Mouse (Mus musculus) naive thymus-derived CD4-positive, alpha-beta T cell, adult 2 months (primary cell): ENCODE results near the gene Lzts3.
"Not testable (repeated sequence)": the region's sequence is repeated elsewhere in the genome, so short reads cannot be mapped to it uniquely, and the experiment has no call there.

Source experiments
- DNase-seq: peaks from one replicate; pipeline ENCODE4 v3.0.0-alpha.2; 2011; ENCODE audit warnings: low read depth

Lzts3 gene

GRCm38 (mm10) chr2:130642684-130643369, at the start of gene Lzts3:
Gene Lzts3, minus strand, starts transcription at chr2:130642803.
- peak; percentile 85 for DNase-seq

GRCm38 (mm10) chr2:130689011-130689410, 46.4 kb upstream of the Lzts3 start:
- DNase-seq = no peak

GRCm38 (mm10) chr2:130685426-130685825, 42.8 kb upstream of the Lzts3 start:
- DNase-seq = no peak

GRCm38 (mm10) chr2:130681531-130681930, 38.9 kb upstream of the Lzts3 start:
- DNase-seq = no peak

GRCm38 (mm10) chr2:130679899-130680298, 37.3 kb upstream of the Lzts3 start:
- DNase-seq = no peak

- DNase-seq = no peak
These were observed 36.6 kb upstream of the Lzts3 start for GRCm38 (mm10) chr2:130679154-130679553.

- DNase-seq = no peak
These were observed 34.6 kb upstream of the Lzts3 start for GRCm38 (mm10) chr2:130677211-130677610.

- DNase-seq = peak; percentile 88
These were observed 25.0 kb upstream of the Lzts3 start, which contains the start of gene Itpa for GRCm38 (mm10) chr2:130667559-130667958. Gene Itpa, plus strand, starts transcription at chr2:130667610.

- peak; percentile 95 for DNase-seq
These were observed 21.6 kb upstream of the Lzts3 start, which contains the start of gene Ddrgk1 for GRCm38 (mm10) chr2:130664102-130664701. Gene Ddrgk1, minus strand, starts transcription at chr2:130664659.

- no peak for DNase-seq
These were observed 20.7 kb upstream of the Lzts3 start for GRCm38 (mm10) chr2:130663342-130663741.

GRCm38 (mm10) chr2:130658530-130658929, 15.9 kb upstream of the Lzts3 start:
- DNase-seq = no peak

GRCm38 (mm10) chr2:130657541-130657940, 14.9 kb upstream of the Lzts3 start:
- DNase-seq = no peak

- DNase-seq = no peak
These were observed 13.9 kb upstream of the Lzts3 start for GRCm38 (mm10) chr2:130656536-130656935.

GRCm38 (mm10) chr2:130655660-130656339, 13.2 kb upstream of the Lzts3 start:
- DNase-seq = no peak

GRCm38 (mm10) chr2:130653760-130654159, 11.2 kb upstream of the Lzts3 start:
- DNase-seq = no peak

GRCm38 (mm10) chr2:130653303-130653702, 10.7 kb upstream of the Lzts3 start:
- DNase-seq = no peak

- not testable (repeated sequence) for DNase-seq
These were observed 6.4 kb upstream of the Lzts3 start for GRCm38 (mm10) chr2:130649028-130649427.

GRCm38 (mm10) chr2:130645198-130645597, 2.6 kb upstream of the Lzts3 start:
- no peak for DNase-seq

GRCm38 (mm10) chr2:130642197-130642660, 374 bp downstream of the Lzts3 start:
- DNase-seq = peak; percentile 63

GRCm38 (mm10) chr2:130641351-130642025, 1.1 kb downstream of the Lzts3 start:
- DNase-seq = no peak

- no peak for DNase-seq
These were observed 3.3 kb downstream of the Lzts3 start for GRCm38 (mm10) chr2:130639276-130639675.

GRCm38 (mm10) chr2:130638101-130638611, 4.4 kb downstream of the Lzts3 start:
- DNase-seq = no peak
